Mouse (Mus musculus) gastrocnemius, adult 2 months (tissue): ENCODE data around the gene E2f4. TPM values are rescaled to one million over a fixed set of nuclear protein-coding genes. Genes with fewer than 3 reads are reported as not detected.

Experiments used
- DNase-seq: peaks from one replicate; pipeline ENCODE4 v3.0.0; 2022
- H3K27ac ChIP-seq: fragments of 200-600 bp; 2 replicates; pipeline ENCODE4 v1.8.1; 2022; ENCODE audit warnings: mild to moderate bottlenecking
- H3K4me3 ChIP-seq: fragments of 200-600 bp; 2 replicates; pipeline ENCODE4 v1.8.1; 2022; ENCODE audit warnings: mild to moderate bottlenecking, moderate library complexity
- CTCF ChIP-seq: fragments of 200-600 bp; IDR thresholded peaks from 2 replicates; pipeline ENCODE4 v1.8.1; 2022; ENCODE audit warnings: antibody characterized with exemption, mild to moderate bottlenecking, moderate library complexity
- intact Hi-C: fragments of 180-260 bp; cut with DNase I; formaldehyde crosslinking; loops from one replicate; pipeline ENCODE4 v1.15.1; 2025
- total RNA-seq, 2 experiments: library from RNA; stranded (reverse); gene quantifications; 2 replicates each; pipeline ENCODE4 v1.2.3; 2021

The E2f4 gene
- total RNA-seq, 2 experiments from 2014 or later = 26.8 to 29.7 TPM

DNA sequence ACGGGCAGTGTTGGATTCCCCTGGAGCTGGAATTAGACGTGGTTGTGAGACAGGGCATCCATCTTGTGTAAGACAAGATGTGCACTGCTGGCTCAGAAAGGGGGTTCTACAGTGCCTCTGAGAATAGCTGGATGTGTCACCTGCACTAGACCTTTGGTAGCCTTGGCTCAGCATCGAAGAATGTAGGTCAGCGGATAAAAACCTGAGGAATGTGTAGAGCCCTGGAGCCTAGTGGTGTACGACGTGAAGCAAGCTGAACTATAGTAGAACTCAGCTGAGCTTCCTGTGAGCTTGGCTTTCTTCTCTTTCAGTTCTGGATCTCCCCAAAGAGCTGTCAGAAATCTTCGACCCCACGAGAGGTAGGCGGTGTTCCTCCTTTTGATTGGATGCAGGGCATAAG is 6.4 kb downstream of the E2f4 start:
- Histone ChIP-seq H3K27ac (peak overlapping the region; percentile 78), H3K4me3 (no peak overlapping the region)
- no peak for TF ChIP-seq CTCF
- intact Hi-C loops = no loop called here
- peak; percentile 23 for DNase-seq

DNA sequence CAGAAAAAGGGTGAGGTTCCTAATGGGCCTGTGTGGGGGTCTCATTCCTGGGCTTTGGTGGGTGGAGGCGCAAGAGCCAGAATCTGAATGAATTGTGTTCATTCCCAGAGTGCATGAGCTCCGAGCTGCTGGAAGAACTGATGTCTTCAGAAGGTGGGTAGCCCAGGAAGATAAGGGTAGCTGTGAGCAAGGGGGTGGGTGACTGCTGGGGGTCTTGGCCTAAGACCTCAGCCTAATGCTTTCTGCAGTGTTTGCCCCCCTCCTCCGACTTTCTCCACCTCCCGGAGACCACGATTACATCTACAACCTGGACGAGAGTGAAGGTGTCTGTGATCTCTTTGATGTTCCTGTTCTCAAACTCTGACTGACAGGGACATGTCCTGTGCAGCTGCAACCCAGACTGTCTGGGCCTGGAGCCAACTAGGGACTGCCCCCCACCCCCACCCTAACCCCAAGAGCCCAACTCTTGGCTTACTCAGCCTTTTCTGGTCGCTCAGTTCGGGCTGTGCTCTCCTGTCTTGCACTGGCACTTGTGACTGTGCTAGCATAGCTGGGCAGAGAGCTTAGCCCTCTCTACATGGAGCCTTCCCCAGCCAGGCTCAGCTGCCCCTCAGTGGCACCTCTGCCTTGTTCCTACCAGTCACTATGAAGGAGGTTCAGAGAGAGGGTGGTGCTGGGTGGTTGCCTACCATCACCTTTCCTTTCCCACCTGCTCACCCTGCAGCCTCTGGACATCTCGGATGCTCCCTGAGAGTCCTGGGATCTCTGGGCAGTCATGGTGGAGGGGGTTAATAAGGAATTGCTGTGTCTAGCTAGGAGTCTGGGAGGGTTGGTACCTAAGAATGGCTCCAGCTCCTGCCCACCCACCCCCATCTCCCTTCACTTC is 7.1 kb downstream of the E2f4 start:
- Histone ChIP-seq H3K27ac (peak overlapping the region; percentile 78), H3K4me3 (no peak overlapping the region; the same call in 1 of the 2 replicates)
- no peak for TF ChIP-seq CTCF
- peak; percentile 61 for DNase-seq
- intact Hi-C loops = no loop called here

DNA sequence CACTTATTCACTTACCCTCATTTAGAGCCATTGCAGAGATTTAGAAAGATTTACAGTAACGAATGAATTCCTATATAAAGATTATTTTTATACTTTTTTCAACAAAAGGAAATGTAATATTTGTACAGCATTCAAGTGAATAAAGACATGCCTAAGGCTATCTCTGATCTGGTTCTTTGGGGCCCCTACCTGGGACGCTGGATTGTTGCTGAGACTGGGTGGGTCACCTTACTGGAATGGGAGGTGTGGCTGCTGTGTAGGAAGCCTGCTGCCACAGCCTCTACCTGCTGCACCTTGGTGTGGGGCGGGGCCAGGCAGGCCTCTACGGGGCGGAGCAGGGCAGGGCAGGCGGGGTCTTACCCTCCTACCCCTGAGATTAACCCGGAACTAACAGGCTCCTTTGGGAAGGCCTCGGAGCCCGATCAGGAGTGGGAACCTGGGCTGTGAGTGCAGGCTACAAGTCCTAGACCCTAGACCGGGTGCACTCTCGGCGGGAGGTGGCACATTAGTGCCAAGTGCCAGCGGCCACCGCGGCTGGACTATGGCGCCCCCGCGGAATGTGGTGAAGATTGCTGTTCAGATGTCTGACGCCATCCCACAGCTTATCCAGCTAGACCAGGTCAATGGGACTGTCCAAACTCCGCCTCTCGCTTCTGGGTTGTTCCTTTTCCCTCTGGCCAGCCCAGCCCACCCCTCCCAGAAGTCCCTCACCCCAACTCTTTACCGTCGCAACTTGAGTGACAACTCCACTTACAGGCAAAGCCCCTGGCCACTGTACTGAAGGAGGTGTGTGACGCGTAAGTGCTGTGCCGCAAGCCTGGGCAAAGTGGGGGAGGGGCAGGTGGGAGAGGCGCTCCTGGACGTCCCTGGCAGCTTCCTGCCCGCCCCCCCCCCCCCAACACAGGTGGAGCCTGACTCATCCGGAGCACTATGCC is 8.0 kb downstream of the E2f4 start, which contains the start of gene Elmo3:
TSS of gene Elmo3 (plus strand) at position 391 of the 935 bp plus-strand sequence.
- peak; percentile 62 for DNase-seq
- H3K4me3 ChIP-seq = peak within 1 kb of the TSS; percentile 70
- H3K27ac ChIP-seq = peak within 1 kb of the TSS; percentile 78
- peak; percentile 2; the same call in 1 of the 2 replicates for TF ChIP-seq CTCF
- intact Hi-C loops = no loop called here

DNA sequence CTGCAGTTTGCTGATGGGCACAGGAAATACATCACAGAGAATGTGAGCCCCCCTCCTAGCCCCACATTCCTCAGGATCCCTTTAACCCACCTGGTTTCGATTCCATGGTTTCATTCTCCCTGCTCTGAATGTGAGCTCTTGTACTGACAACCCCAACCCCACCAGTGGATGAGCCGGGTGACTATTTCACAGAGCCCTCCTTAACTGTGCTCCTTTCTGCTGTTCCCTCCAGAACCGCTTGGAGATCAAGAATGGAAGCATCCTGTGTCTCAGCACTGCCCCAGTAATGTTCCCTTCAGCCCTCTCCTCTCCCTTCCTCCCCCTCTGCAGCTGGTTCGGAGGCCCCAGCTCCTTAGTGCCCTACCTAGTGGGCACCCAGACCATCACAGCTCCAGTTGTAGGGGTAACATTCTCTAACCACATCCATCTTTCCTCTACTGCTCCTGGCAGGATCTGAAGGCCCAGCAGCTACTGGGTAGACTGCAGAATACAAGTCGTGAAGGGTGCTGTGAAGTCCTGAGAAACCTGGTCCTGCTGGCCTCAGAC is 8.8 kb downstream of the E2f4 start:
- no peak for TF ChIP-seq CTCF
- intact Hi-C loops = no loop called here
- peak overlapping the region; percentile 78; the same call in 1 of the 2 replicates for H3K27ac ChIP-seq
- peak overlapping the region; percentile 70 for H3K4me3 ChIP-seq
- peak; percentile 14 for DNase-seq

DNA sequence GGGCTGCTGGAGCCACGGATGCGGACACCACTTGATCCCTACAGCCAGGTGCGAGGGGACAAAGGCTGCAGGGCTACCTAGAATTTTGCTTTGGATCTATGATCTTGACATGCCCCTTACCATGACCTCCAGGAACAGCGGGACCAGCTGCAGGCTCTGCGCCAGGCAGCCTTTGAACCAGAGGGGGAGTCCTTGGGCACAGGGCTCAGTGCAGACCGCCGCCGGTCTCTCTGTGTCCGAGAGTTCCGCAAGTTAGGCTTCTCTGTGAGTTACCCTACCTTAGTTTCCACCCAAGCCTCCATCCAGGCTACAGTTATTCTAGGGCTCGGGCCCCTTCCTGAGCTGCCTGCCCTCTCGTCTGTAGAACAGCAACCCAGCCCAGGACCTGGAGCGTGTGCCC is 10.2 kb downstream of the E2f4 start:
- intact Hi-C loops = no loop called here
- DNase-seq = peak; percentile 30
- no peak overlapping the region for H3K27ac ChIP-seq
- H3K4me3 ChIP-seq = no peak overlapping the region
- no peak for TF ChIP-seq CTCF

DNA sequence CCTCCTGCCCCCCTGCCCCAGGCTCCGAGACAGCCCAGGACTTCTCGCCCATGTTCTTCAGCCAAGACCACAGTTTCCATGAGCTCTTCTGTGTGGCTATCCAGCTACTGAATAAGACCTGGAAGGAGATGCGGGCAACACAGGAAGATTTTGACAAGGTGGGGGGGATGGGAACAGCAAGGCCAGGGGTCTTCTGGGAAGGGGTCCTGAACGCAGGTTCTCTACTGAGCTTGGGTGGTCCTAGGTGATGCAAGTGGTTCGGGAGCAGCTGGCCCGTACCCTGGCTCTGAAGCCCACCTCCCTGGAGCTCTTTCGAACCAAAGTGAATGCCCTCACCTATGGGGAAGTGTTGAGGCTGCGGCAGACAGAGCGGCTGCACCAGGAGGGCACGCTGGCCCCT is 11.0 kb downstream of the E2f4 start:
- intact Hi-C loops = no loop called here
- DNase-seq = no peak
- Histone ChIP-seq H3K27ac (no peak overlapping the region), H3K4me3 (no peak overlapping the region)
- no peak for TF ChIP-seq CTCF

DNA sequence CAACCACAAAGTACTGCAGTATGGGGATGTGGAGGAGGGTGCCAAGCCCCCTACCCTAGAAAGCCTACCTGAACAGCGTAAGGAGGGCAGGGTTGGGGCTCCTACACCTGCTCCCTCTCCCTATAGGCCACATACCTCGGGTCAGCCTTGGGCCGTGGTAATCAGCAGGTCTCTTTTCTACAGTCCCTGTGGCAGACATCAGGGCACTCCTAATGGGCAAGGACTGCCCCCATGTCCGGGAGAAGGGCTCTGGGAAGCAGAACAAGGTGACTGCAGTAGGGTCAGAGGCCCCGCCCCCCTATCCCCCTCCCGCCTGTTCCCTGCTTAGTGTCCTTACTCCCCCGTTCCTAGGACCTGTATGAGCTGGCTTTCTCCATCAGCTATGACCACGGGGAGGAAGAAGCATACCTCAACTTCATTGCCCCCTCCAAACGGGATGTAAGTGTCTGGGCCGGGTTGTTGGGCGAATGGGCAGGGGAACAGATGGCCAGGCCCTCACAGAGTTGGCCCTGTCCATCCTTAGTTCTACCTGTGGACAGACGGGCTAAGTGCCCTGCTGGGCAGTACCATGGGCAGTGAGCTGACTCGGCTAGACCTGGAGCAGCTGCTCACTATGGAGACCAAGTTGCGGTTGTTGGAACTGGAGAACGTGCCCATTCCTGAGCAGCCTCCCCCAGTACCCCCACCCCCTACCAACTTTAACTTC is 11.8 kb downstream of the E2f4 start:
- DNase-seq = peak; percentile 10
- intact Hi-C loops = no loop called here
- Histone ChIP-seq H3K27ac (no peak overlapping the region), H3K4me3 (no peak overlapping the region)
- no peak for TF ChIP-seq CTCF

DNA sequence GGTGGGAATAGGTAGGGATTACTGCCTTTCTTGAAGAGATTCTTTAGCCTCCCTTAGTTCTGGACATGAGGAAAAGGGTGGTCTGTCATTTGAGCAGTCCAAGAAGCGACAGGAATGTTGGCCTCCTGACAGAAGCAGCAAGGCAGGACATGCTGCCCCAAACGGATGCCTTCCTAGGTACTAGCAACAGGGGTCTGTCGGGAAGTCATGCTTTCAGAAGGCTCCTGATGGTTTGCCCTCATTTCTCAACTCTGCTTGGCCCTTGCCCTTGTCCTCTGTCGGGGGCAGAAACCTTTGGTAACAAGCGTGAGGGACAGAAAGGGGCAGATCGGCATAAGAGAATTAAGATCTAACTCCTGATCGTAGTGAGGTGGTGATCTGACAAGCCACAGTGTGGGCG is 12.7 kb downstream of the E2f4 start:
- intact Hi-C loops = no loop called here
- TF ChIP-seq CTCF = no peak
- Histone ChIP-seq H3K27ac (no peak overlapping the region), H3K4me3 (no peak overlapping the region)
- DNase-seq = peak; percentile 5

DNA sequence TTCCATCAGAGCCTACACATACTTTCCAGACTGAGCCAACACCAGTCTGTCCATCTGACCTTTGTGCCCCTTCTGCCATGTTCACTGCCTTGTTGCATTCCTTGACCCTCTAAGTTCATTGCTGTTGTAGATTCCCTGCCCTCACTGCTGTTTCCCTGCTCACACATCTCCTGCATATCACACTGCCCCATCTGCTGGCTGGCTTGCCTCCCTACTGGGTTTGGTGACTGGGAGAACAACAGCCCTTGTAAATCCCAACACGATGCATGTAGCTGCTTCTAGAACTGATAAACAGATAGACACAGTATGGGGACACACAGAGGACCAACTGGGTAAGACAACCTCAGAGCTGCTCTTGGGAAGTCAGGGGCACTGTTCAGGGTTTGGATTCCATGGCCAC is 14.3 kb downstream of the E2f4 start:
- no peak overlapping the region for H3K4me3 ChIP-seq
- no peak for TF ChIP-seq CTCF
- H3K27ac ChIP-seq = no peak overlapping the region
- intact Hi-C loops = no loop called here
- peak; percentile 13 for DNase-seq

DNA sequence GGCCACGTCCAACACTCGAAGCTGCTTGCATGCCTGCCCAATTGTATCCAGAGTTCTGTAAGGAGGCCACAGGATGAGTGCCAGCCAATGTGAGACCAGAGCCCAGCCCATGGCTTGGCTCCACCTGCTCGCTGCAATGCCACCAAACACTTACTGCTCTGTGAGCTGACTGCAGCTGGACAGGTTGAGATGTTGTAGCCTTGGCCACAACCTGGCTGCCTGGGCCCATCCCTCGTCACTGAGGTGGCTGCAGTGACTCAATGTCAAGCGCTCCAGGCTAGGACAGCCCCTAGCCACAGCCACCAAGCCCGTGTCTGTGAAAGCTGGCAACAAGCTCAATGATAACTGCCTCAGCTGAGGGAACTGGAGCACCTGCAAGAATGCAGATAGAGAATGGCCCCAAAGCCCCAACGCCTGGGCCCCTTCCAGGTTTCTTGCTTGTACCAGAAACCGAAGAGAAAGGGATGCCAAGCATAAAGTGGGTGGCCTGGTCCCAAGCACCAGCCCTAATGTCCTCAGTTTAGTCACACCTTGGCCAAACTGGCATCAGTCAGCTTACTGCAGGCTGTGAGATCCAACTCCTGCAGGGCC is 15.5 kb downstream of the E2f4 start:
- TF ChIP-seq CTCF = no peak
- Histone ChIP-seq H3K27ac (no peak overlapping the region), H3K4me3 (no peak overlapping the region)
- no peak for DNase-seq
- intact Hi-C loops = no loop called here

DNA sequence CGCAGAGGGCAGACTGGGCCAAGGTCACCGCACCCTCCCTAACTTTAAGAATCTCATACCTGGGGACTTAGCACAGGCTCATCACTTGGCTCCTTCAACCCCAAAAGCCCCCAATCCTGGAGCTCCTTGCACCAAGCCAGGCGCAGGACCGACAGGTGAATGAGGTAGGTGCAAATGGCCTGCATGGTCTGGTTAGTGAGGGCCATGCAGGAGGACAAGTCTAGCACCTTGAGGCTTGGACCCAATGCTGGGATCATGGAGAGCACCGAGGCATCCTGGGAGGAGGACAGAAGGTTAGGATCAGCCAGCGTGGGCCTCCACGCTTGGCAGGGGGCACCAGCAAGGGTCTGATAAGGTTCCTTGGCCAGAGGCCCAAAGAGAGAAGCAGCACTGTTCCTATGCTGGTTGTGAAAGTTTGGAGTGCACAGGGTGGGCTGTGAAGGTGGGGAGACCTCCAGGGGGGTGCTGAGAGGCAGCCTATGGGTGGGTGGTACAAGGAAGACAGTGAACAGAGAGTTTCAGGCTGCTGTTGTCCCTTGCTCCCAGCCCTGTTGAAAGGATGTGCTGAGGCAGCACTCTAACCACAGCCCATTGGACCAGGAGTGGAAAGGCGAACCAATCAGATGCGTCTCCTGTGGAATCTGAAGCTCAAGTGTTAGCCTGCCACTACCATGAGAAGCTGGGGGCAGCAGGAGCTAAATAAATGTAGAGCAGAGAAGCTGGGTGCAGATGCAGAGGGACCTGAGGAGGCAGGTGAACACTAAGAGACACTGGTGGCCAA is 16.3 kb downstream of the E2f4 start:
- no peak for TF ChIP-seq CTCF
- H3K27ac ChIP-seq = no peak overlapping the region

More for the DNA sequence above, 16.3 kb downstream of the E2f4 start:
- DNase-seq = peak; percentile 12
- no peak overlapping the region for H3K4me3 ChIP-seq
- intact Hi-C loops = no loop called here
